In the genomic region with DNA sequence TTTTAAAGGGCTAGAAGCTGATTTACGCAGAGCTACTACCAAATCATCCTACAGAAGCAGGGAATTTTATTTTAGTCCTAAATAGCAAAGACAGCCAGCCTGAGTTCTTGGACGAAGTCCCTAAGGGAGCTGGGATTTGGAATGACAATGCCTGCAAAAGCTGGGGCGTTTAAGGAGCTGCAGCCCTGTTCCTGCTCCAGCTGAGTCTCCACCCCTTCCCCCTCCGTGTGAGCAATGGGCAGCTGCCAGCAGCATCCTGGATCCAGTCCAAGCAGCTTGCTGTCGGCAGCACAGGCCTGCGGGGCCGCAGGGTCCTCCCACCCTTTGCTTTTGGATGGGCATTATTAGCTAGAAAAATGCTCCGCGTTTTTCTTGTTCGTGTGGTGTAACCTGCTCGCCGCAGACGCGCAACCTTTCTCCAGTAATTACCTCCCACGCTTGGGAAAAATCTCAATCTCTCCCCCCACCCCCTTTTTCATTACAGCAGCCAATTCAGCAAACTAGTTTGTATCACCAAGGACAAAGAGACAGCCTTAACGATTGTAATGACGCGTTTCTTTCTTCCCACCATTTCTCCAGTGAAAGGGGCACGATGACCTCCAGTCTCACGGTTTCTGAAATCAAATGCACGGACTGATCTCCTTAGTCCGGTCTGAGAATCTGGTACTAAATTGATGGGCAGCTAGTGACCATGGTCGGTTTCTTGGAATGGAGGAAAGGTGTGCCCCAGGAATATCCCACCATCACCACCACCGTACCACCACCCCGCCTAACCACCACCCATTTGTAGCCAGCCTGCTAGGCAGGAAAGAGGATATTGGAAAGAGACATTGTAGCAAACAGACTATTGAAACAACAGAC, we compare ENCODE assay signal across 8 mouse cellular contexts.
A peak's percentile ranks its signal among the peaks of the same experiment; 100 is the strongest.
DNase-seq lines count a peak whose midpoint lies in the region; TF ChIP-seq lines count a peak whose summit lies in the region.

No protein-coding gene starts in this region.

- no peaks in the 10 kb centered on the region for H3K36me3 ChIP-seq in hindbrain, embryonic 10.5 days

- H3K27me3 ChIP-seq in hindbrain, embryonic 10.5 days (ENCODE audit: insufficient read depth, poor library complexity, severe bottlenecking) = peaks cover 3% of the 10 kb centered on the region; the same call in 1 of the 2 replicates

- peak overlapping the region; percentile 88 for H3K27ac ChIP-seq in hindbrain, embryonic 10.5 days

- peaks cover 11% of the 10 kb centered on the region for H3K4me1 ChIP-seq in hindbrain, embryonic 10.5 days (replicated peaks)
- peaks cover 11% of the 10 kb centered on the region for H3K4me1 ChIP-seq in lung, adult 2 months (ENCODE audit: control insufficient read depth, insufficient read depth, low read length)

- peak; percentile 32; the same call in 1 of the 2 replicates for TF ChIP-seq POLR2A in lung, adult 2 months (IDR thresholded peaks at IDR 0.05; ENCODE audit: borderline replicate concordance, extremely low read depth, low read depth, low read length)

- DNase-seq in Muller cell, postnatal 12 days (ENCODE audit: inconsistent ontology term) = peak; percentile 94
- DNase-seq in cerebellum, adult 9-11 months = peak; percentile 90
- peak; percentile 79 for DNase-seq in frontal cortex, postnatal 10 days (ENCODE audit: low spot score in 2 of 2)
- peak; percentile 79 for DNase-seq in hindbrain, embryonic 10.5 days (ENCODE audit: low spot score)
- peak; percentile 52 for DNase-seq in layer of hippocampus, adult 9-10 months (ENCODE audit: low spot score)
- peak; percentile 72 for DNase-seq in lung, adult 2 months
- peak; percentile 84 for DNase-seq in ovary, adult 18-20 months (ENCODE audit: low spot score)
- DNase-seq in urinary bladder, adult 18-20 months (ENCODE audit: low spot score in 2 of 2) = peak; percentile 37 to 66

- TF ChIP-seq CTCF in lung, adult 2 months (IDR thresholded peaks at IDR 0.05; ENCODE audit: insufficient read depth, low read length) = no peak

- H3K9me3 ChIP-seq in hindbrain, embryonic 10.5 days = no peaks in the 10 kb centered on the region

- H3K4me3 ChIP-seq in hindbrain, embryonic 10.5 days = peak overlapping the region; percentile 42
- peak overlapping the region; percentile 18 for H3K4me3 ChIP-seq in lung, adult 2 months (replicated peaks; ENCODE audit: extremely low read depth, low read depth, low read length)

- 18% methylated on average over 25 of the region's 25 CpGs for WGBS in hindbrain, embryonic 10.5 days
- WGBS in lung, adult 2 months = 25% methylated on average over 25 of the region's 25 CpGs

Comparison
In these comparisons a context has a peak if more than half of its experiments do, and no peak if none do; other contexts are left out.
1. Peak in every context shown above with its lines: DNase-seq, H3K4me3 ChIP-seq and H3K27ac ChIP-seq.